Mouse (Mus musculus) heart, postnatal 36 days (tissue): ENCODE results near the gene Gm7029. TPM values are rescaled to one million over a fixed set of nuclear protein-coding genes. Genes with fewer than 3 reads are reported as not detected.

ENCODE experiments used
- DNase-seq, 2 experiments: peaks; one replicate each; pipeline ENCODE4 v3.0.0; 2021 to 2022
- intact Hi-C: fragments of 180-260 bp; cut with DNase I; formaldehyde crosslinking; loops from one replicate; pipeline ENCODE4 v1.15.1; 2025
- total RNA-seq, 2 experiments: library from RNA; stranded (reverse); gene quantifications; 2 replicates each; pipeline ENCODE4 v1.2.3; 2021

Gm7029 gene
- total RNA-seq, 2 experiments from 2014 or later = not detected

GRCm38 (mm10) chr17:33910346-33911051 lies 36.9 kb downstream of the Gm7029 start:
- intact Hi-C loops = no loop called here
- DNase-seq = no peak

- intact Hi-C loops = no loop called here
- DNase-seq = no peak
Measured at GRCm38 (mm10) chr17:33911052-33911812, 37.6 kb downstream of the Gm7029 start.

- intact Hi-C loops = no loop called here
- DNase-seq = no peak
Measured at GRCm38 (mm10) chr17:33911813-33912414, 38.3 kb downstream of the Gm7029 start.

- intact Hi-C loops = no loop called here
- DNase-seq = no peak
Measured at GRCm38 (mm10) chr17:33913264-33913663, 39.6 kb downstream of the Gm7029 start.

- intact Hi-C loops = no loop called here
- no peak for DNase-seq
Measured at GRCm38 (mm10) chr17:33913905-33914304, 40.3 kb downstream of the Gm7029 start.

- intact Hi-C loops = no loop called here
Measured at GRCm38 (mm10) chr17:33914969-33915391, 41.3 kb downstream of the Gm7029 start.

GRCm38 (mm10) chr17:33915671-33916250 lies 42.1 kb downstream of the Gm7029 start, which contains the start of the genes Tapbp and Zbtb22:
Tapbp (plus strand) TSS chr17:33915899.
Zbtb22 (plus strand) TSS chr17:33915904.
- intact Hi-C loops = no loop called here
- peak; percentile 93 to 95 for DNase-seq

More at GRCm38 (mm10) chr17:33914969-33915391, 41.3 kb downstream of the Gm7029 start:
- no peak for DNase-seq

- intact Hi-C loops = no loop called here
- DNase-seq = no peak
Measured at GRCm38 (mm10) chr17:33916294-33916693, 42.7 kb downstream of the Gm7029 start.

GRCm38 (mm10) chr17:33916847-33917655 lies 43.4 kb downstream of the Gm7029 start:
- no peak for DNase-seq
- intact Hi-C loops = no loop called here

GRCm38 (mm10) chr17:33917656-33918292 lies 44.1 kb downstream of the Gm7029 start:
- intact Hi-C loops = no loop called here
- DNase-seq = no peak

GRCm38 (mm10) chr17:33918293-33919203 lies 44.9 kb downstream of the Gm7029 start:
- DNase-seq = peak; percentile 55 to 59
- intact Hi-C loops = no loop called here

GRCm38 (mm10) chr17:33919351-33920281 lies 46.0 kb downstream of the Gm7029 start:
- intact Hi-C loops = loop anchor here (2.0 kb wide), 1 partner anchor 17 kb away; no protein-coding TSS in a partner anchor

GRCm38 (mm10) chr17:33920282-33921097 lies 46.9 kb downstream of the Gm7029 start:
- DNase-seq = peak; percentile 86 to 88
- intact Hi-C loops = loop anchor here (2.0 kb wide), 1 partner anchor 18 kb away; no protein-coding TSS in a partner anchor

More at GRCm38 (mm10) chr17:33919351-33920281, 46.0 kb downstream of the Gm7029 start:
- DNase-seq = peak; percentile 79 to 81

- DNase-seq = no peak
- intact Hi-C loops = loop anchor here (2.0 kb wide), 1 partner anchor 19 kb away; no protein-coding TSS in a partner anchor
Measured at GRCm38 (mm10) chr17:33921361-33921760, 47.7 kb downstream of the Gm7029 start.
